Mouse (Mus musculus): ENCODE measurements around the gene Gm20604. TPM values are rescaled to one million over a fixed set of nuclear protein-coding genes. Genes with fewer than 3 reads are reported as not detected.
A peak's percentile ranks its signal among the peaks of the same experiment; 100 is the strongest.

Gm20604 gene
- polyA plus RNA-seq, 1 experiment: 14.2 TPM

GRCm38 (mm10) chr12:102748256-102748655 lies 10.2 kb downstream of the Gm20604 start:
- H3K9ac ChIP-seq (ENCODE audit: low read depth, poor library complexity, severe bottlenecking): no peak overlapping the region
- peaks cover 23% of the 10 kb centered on the region for H3K36me3 ChIP-seq (ENCODE audit: control insufficient read depth, insufficient read depth, low read length, poor library complexity, severe bottlenecking)
- H3K27me3 ChIP-seq (ENCODE audit: control insufficient read depth, insufficient read depth, low read length, poor library complexity, severe bottlenecking): no peaks in the 10 kb centered on the region
- no peak for TF ChIP-seq EP300 (IDR thresholded peaks at IDR 0.05; ENCODE audit: insufficient read depth, low read depth, low read length)
- no peak for TF ChIP-seq POLR2A (IDR thresholded peaks at IDR 0.05; ENCODE audit: insufficient read depth, low read length)
- no peak for TF ChIP-seq CTCF (IDR thresholded peaks at IDR 0.05; ENCODE audit: low read depth, low read length)
- H3K27ac ChIP-seq (ENCODE audit: insufficient read depth, low read length): no peak overlapping the region
- H3K9me3 ChIP-seq (replicated peaks; ENCODE audit: control insufficient read depth, insufficient read depth, low read length, poor library complexity, severe bottlenecking): no peaks in the 10 kb centered on the region
- H3K4me3 ChIP-seq (ENCODE audit: low read depth, low read length): no peak overlapping the region
- H3K4me1 ChIP-seq (ENCODE audit: control insufficient read depth, insufficient read depth, low read length): no peaks in the 10 kb centered on the region

- Histone ChIP-seq H3K4me3 (ENCODE audit: low read depth, low read length) (peak overlapping the region; percentile 40; the same call in 1 of the 2 replicates), H3K36me3 (ENCODE audit: control insufficient read depth, insufficient read depth, low read length, poor library complexity, severe bottlenecking) (peaks cover 26% of the 10 kb centered on the region), H3K27ac (ENCODE audit: insufficient read depth, low read length) (peak overlapping the region; percentile 32; the same call in 1 of the 2 replicates), H3K27me3 (ENCODE audit: control insufficient read depth, insufficient read depth, low read length, poor library complexity, severe bottlenecking) (no peaks in the 10 kb centered on the region), H3K4me1 (ENCODE audit: control insufficient read depth, insufficient read depth, low read length) (no peaks in the 10 kb centered on the region), H3K9me3 (replicated peaks; ENCODE audit: control insufficient read depth, insufficient read depth, low read length, poor library complexity, severe bottlenecking) (no peaks in the 10 kb centered on the region), H3K9ac (ENCODE audit: low read depth, poor library complexity, severe bottlenecking) (peak overlapping the region; percentile 95)
- TF ChIP-seq POLR2A (IDR thresholded peaks at IDR 0.05; ENCODE audit: insufficient read depth, low read length) (no peak), EP300 (IDR thresholded peaks at IDR 0.05; ENCODE audit: insufficient read depth, low read depth, low read length) (no peak), CTCF (IDR thresholded peaks at IDR 0.05; ENCODE audit: low read depth, low read length) (no peak)
Measured at GRCm38 (mm10) chr12:102744839-102745238, 13.6 kb downstream of the Gm20604 start.

DNA sequence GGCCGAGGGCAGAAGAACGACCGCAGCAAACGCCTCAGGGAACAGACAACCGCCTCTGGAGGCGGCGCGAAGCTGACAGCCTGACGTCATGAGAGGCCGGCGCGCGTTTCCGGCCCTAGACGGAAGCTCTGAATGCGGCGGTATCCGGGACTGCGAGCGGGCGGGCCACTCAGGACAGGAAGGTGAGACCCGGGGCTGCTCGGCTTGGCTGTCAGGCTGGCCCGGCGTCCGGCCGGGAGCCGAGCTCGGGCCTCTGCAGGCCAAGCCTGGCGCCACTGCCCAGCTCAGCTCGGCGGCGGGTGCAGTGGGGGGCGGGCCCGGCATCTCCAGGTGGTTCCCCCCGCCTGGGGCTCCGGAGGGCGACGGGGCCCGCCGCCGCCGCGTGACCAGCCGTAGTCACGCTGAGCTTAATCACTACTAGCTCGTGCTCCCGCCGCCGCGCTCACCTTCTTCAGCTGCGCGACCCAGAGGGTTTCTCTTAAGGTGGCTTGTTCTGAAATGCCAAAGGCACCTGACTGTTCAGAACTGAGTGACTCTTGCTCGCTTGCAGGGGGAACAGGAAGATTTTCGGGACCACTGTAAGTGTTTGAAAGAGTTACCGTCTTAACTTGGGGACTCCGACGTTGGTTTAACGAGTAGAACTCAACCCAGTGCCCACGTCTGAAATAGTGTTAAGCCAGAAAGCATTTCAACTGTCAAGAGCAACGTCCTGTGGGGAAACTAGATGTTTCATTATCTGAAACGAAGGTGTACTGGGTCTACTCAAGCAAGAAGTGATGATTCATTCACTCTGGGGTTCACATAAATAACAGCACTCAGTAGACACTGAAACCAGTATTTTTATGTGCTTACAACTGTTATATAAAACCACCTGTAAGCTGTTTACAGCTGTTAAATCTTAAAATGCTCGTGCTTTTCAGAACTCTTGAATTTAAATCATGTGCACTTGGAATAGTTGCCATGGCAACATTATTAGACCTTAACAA lies 14.6 kb downstream of the Gm20604 start, which contains the start of the genes Moap1 and Tmem251:
Moap1 (minus strand) TSS at position 73 of the 986 bp plus-strand sequence.
Tmem251 (plus strand) TSS at position 174 of the 986 bp plus-strand sequence.
- peak within 1 kb of the TSS; percentile 91 for H3K4me3 ChIP-seq (ENCODE audit: low read depth, low read length)
- H3K9ac ChIP-seq (ENCODE audit: low read depth, poor library complexity, severe bottlenecking): peak within 1 kb of the TSS; percentile 95
- TF ChIP-seq EP300 (IDR thresholded peaks at IDR 0.05; ENCODE audit: insufficient read depth, low read depth, low read length) (no peak), POLR2A (IDR thresholded peaks at IDR 0.05; ENCODE audit: insufficient read depth, low read length) (no peak), CTCF (IDR thresholded peaks at IDR 0.05; ENCODE audit: low read depth, low read length) (no peak)
- peaks cover 24% of the 10 kb centered on the region for H3K36me3 ChIP-seq (ENCODE audit: control insufficient read depth, insufficient read depth, low read length, poor library complexity, severe bottlenecking)
- H3K9me3 ChIP-seq (replicated peaks; ENCODE audit: control insufficient read depth, insufficient read depth, low read length, poor library complexity, severe bottlenecking): no peaks in the 10 kb centered on the region
- H3K4me1 ChIP-seq (ENCODE audit: control insufficient read depth, insufficient read depth, low read length): no peaks in the 10 kb centered on the region
- H3K27me3 ChIP-seq (ENCODE audit: control insufficient read depth, insufficient read depth, low read length, poor library complexity, severe bottlenecking): no peaks in the 10 kb centered on the region
- peak within 1 kb of the TSS; percentile 82 for H3K27ac ChIP-seq (ENCODE audit: insufficient read depth, low read length)

GRCm38 (mm10) chr12:102743036-102743588 lies 15.4 kb downstream of the Gm20604 start:
- no peak overlapping the region; the same call in 1 of the 2 replicates for H3K27ac ChIP-seq (ENCODE audit: insufficient read depth, low read length)
- peak overlapping the region; percentile 91 for H3K4me3 ChIP-seq (ENCODE audit: low read depth, low read length)
- H3K36me3 ChIP-seq (ENCODE audit: control insufficient read depth, insufficient read depth, low read length, poor library complexity, severe bottlenecking): peaks cover 18% of the 10 kb centered on the region
- no peaks in the 10 kb centered on the region for H3K27me3 ChIP-seq (ENCODE audit: control insufficient read depth, insufficient read depth, low read length, poor library complexity, severe bottlenecking)
- TF ChIP-seq POLR2A (IDR thresholded peaks at IDR 0.05; ENCODE audit: insufficient read depth, low read length): no peak
- no peak for TF ChIP-seq CTCF (IDR thresholded peaks at IDR 0.05; ENCODE audit: low read depth, low read length)
- TF ChIP-seq EP300 (IDR thresholded peaks at IDR 0.05; ENCODE audit: insufficient read depth, low read depth, low read length): no peak
- H3K4me1 ChIP-seq (ENCODE audit: control insufficient read depth, insufficient read depth, low read length): no peaks in the 10 kb centered on the region
- no peaks in the 10 kb centered on the region for H3K9me3 ChIP-seq (replicated peaks; ENCODE audit: control insufficient read depth, insufficient read depth, low read length, poor library complexity, severe bottlenecking)
- peak overlapping the region; percentile 95 for H3K9ac ChIP-seq (ENCODE audit: low read depth, poor library complexity, severe bottlenecking)

DNA sequence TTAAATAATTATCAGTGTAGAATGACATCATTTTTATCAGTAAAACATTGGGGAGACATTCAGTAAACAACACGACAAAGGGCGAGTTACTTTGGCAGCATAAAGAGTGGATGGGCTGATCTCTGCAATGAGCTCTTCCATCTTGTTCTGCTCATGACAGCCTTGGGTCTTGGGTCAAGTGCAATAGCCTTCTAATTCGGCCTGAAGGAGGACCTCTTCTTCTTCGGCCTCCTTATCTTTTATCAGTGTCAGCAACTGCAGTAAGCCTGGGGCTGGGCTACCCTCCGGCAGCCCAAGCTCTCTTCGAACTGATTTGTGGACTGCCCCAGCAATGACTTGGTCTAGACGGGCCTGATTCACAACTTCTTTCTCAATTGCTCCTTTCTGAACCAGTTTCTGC lies 16.4 kb downstream of the Gm20604 start:
- no peaks in the 10 kb centered on the region for H3K27me3 ChIP-seq (ENCODE audit: control insufficient read depth, insufficient read depth, low read length, poor library complexity, severe bottlenecking)
- H3K27ac ChIP-seq (ENCODE audit: insufficient read depth, low read length): no peak overlapping the region
- no peaks in the 10 kb centered on the region for H3K9me3 ChIP-seq (replicated peaks; ENCODE audit: control insufficient read depth, insufficient read depth, low read length, poor library complexity, severe bottlenecking)
- no peak overlapping the region for H3K4me3 ChIP-seq (ENCODE audit: low read depth, low read length)
- H3K4me1 ChIP-seq (ENCODE audit: control insufficient read depth, insufficient read depth, low read length): no peaks in the 10 kb centered on the region
- peaks cover 17% of the 10 kb centered on the region for H3K36me3 ChIP-seq (ENCODE audit: control insufficient read depth, insufficient read depth, low read length, poor library complexity, severe bottlenecking)
- TF ChIP-seq EP300 (IDR thresholded peaks at IDR 0.05; ENCODE audit: insufficient read depth, low read depth, low read length) (no peak), POLR2A (IDR thresholded peaks at IDR 0.05; ENCODE audit: insufficient read depth, low read length) (no peak), CTCF (IDR thresholded peaks at IDR 0.05; ENCODE audit: low read depth, low read length) (no peak)
- H3K9ac ChIP-seq (ENCODE audit: low read depth, poor library complexity, severe bottlenecking): peak overlapping the region; percentile 95; the same call in 1 of the 2 replicates

All from ES-Bruce4 (cell line).